In genomic region chr11:19601216-19601938, GRCm38 (mm10) we compare ENCODE assay signal across 8 mouse cellular contexts.
DNase-seq lines count a peak whose midpoint lies in the region; ATAC-seq lines count a peak whose summit lies in the region.

No protein-coding gene starts in this region.

- no peaks in the 10 kb centered on the region for H3K9me3 ChIP-seq in forebrain, embryonic 14.5 days (replicated peaks; ENCODE audit: control insufficient read depth, low read length)
- no peaks in the 10 kb centered on the region; the same call in 1 of the 2 replicates for H3K9me3 ChIP-seq in forebrain, embryonic 16.5 days (ENCODE audit: control insufficient read depth, low read length)

- H3K4me2 ChIP-seq in forebrain, embryonic 14.5 days (ENCODE audit: low read length): no peak overlapping the region
- H3K4me2 ChIP-seq in forebrain, embryonic 16.5 days (ENCODE audit: low read length): no peak overlapping the region

- WGBS in forebrain, embryonic 14.5 days: 86% methylated on average over 15 of the region's 15 CpGs
- WGBS in forebrain, embryonic 16.5 days: 78% methylated on average over 15 of the region's 15 CpGs

- intact Hi-C loops in heart, postnatal 25 days (cut with DNase I): no loop called here

- peak; percentile 13 for DNase-seq in forebrain, embryonic 14.5 days (ENCODE audit: low spot score)
- DNase-seq in right cerebral cortex, postnatal 4 days: peak; percentile 11
- no peak for DNase-seq in right cerebral cortex, adult 2 months (ENCODE audit: low spot score in 2 of 2)
- peak; percentile 67 for DNase-seq in heart, postnatal 25 days (ENCODE audit: low spot score)
- DNase-seq in telencephalon, adult 2 months (ENCODE audit: low read depth, low spot score): peak; percentile 8
- no peak for DNase-seq in spleen, postnatal 14 days (ENCODE audit: low spot score in 2 of 2)
- DNase-seq in spleen, adult 12 weeks (ENCODE audit: low spot score): no peak

- no peak overlapping the region for H3K9ac ChIP-seq in forebrain, embryonic 14.5 days (ENCODE audit: low read length)
- no peak overlapping the region for H3K9ac ChIP-seq in forebrain, embryonic 16.5 days (replicated peaks; ENCODE audit: low read depth, low read length)

- no peaks in the 10 kb centered on the region for H3K27me3 ChIP-seq in forebrain, embryonic 14.5 days (replicated peaks; ENCODE audit: control insufficient read depth, insufficient read depth, low read length)
- H3K27me3 ChIP-seq in forebrain, embryonic 16.5 days (replicated peaks; ENCODE audit: control insufficient read depth, insufficient read depth, low read length): no peaks in the 10 kb centered on the region

- no peaks in the 10 kb centered on the region for H3K36me3 ChIP-seq in forebrain, embryonic 14.5 days (ENCODE audit: control insufficient read depth, insufficient read depth, low read length)
- H3K36me3 ChIP-seq in forebrain, embryonic 16.5 days (ENCODE audit: control insufficient read depth, insufficient read depth): no peaks in the 10 kb centered on the region

- H3K27ac ChIP-seq in forebrain, embryonic 14.5 days (ENCODE audit: low read depth, low read length): no peak overlapping the region
- no peak overlapping the region for H3K27ac ChIP-seq in forebrain, embryonic 16.5 days (ENCODE audit: low read length)

- no peaks in the 10 kb centered on the region for H3K4me1 ChIP-seq in forebrain, embryonic 14.5 days (ENCODE audit: control insufficient read depth, insufficient read depth, low read length)
- H3K4me1 ChIP-seq in forebrain, embryonic 16.5 days (replicated peaks; ENCODE audit: control insufficient read depth, insufficient read depth, low read length): no peaks in the 10 kb centered on the region

- ATAC-seq in forebrain, embryonic 14.5 days: no peak
- ATAC-seq in forebrain, embryonic 16.5 days: no peak

- H3K4me3 ChIP-seq in forebrain, embryonic 14.5 days (ENCODE audit: low read depth, low read length): no peak overlapping the region
- no peak overlapping the region for H3K4me3 ChIP-seq in forebrain, embryonic 16.5 days (replicated peaks; ENCODE audit: low read length)

Comparison
In these comparisons a context has a peak if more than half of its experiments do, and no peak if none do; other contexts are left out.
1. DNase-seq: peak in forebrain, embryonic 14.5 days (single experiment), right cerebral cortex, postnatal 4 days (single experiment), heart, postnatal 25 days (single experiment) and telencephalon, adult 2 months (single experiment); none in right cerebral cortex, adult 2 months (0 of 2), spleen, postnatal 14 days (0 of 2) and spleen, adult 12 weeks (single experiment).